ENCODE assay signal across 9 mouse cellular contexts in the genomic region with DNA sequence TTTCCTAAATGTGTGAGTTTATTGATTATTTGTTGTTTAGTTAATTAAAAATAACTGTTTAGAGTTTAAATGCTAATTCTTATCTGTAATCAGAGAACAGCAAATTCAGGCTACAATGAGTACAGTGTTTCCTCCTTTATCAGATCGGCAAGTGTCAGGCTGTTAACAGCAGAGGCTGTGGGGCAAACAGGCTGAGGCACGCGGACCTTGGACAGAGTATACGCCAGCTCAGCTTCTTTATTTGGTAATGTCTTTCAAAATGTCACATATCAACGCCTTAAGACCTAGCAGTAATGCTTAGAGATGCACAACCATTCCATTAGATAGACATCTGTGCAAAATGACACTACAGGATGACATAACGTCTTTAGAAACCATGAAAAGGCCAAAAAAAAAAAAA. TPM values are rescaled to one million over a fixed set of nuclear protein-coding genes. Genes with fewer than 3 reads are reported as not detected.
DNase-seq lines count a peak whose midpoint lies in the region; ATAC-seq and TF ChIP-seq lines count a peak whose summit lies in the region.
"Had no signal": no experiment of that assay in that cellular context is flagged by ENCODE, and none has a peak within 500 bp of the region (broad histone marks: within the 10 kb centered on the region; RNA-seq: fewer than 3 reads in every experiment).

No protein-coding gene starts in this region.

- H3K4me3 ChIP-seq in midbrain, embryonic 11.5 days (ENCODE audit: low read depth, low read length), result no peak overlapping the region
- H3K4me3 ChIP-seq in midbrain, embryonic 13.5 days (replicated peaks), result no peak overlapping the region
- H3K4me3 ChIP-seq in intestine, embryonic 16.5 days (ENCODE audit: low read length), result no peak overlapping the region; the same call in 1 of the 2 replicates
- H3K4me3 ChIP-seq in small intestine, adult 2 months (ENCODE audit: low read depth, low read length), result no peak overlapping the region

- no peak for TF ChIP-seq POLR2A in small intestine, adult 2 months (IDR thresholded peaks at IDR 0.05; ENCODE audit: low read depth, low read length)

- no peak overlapping the region for H3K9ac ChIP-seq in midbrain, embryonic 11.5 days (ENCODE audit: low read length)
- no peak overlapping the region for H3K9ac ChIP-seq in midbrain, embryonic 13.5 days (replicated peaks)
- H3K9ac ChIP-seq in intestine, embryonic 16.5 days (ENCODE audit: low read depth, low read length), result no peak overlapping the region

- WGBS in midbrain, embryonic 11.5 days, result 74% methylated on average over 6 of the region's 6 CpGs
- 76% methylated on average over 6 of the region's 6 CpGs for whole genome bisulfite sequencing in midbrain, embryonic 13.5 days
- 60% methylated on average over 6 of the region's 6 CpGs for whole genome bisulfite sequencing in intestine, embryonic 16.5 days
- 27% methylated on average over 6 of the region's 6 CpGs for WGBS in small intestine, adult 2 months

- peak; percentile 92 for DNase-seq in heart, adult 11 months
- DNase-seq in heart, postnatal 4 days, result no peak
- DNase-seq in midbrain, embryonic 11.5 days (ENCODE audit: low spot score, missing footprints), result peak; percentile 78
- DNase-seq in frontal cortex, adult 2 months (ENCODE audit: extremely low spot score in 1 of 2, low spot score in 1 of 2), result no peak
- DNase-seq in adrenal gland, postnatal 36 days, result no peak

- TF ChIP-seq CTCF in small intestine, adult 2 months (IDR thresholded peaks at IDR 0.05; ENCODE audit: extremely low read depth, insufficient read length, insufficient replicate concordance, low read depth, low read length), result no peak

- ATAC-seq in midbrain, embryonic 11.5 days (ENCODE audit: low FRiP score), result no peak
- no peak for ATAC-seq in midbrain, embryonic 13.5 days
- ATAC-seq in intestine, embryonic 16.5 days, result peak; percentile 41; the same call in 1 of the 2 replicates

- no peaks in the 10 kb centered on the region for H3K36me3 ChIP-seq in midbrain, embryonic 11.5 days (ENCODE audit: control insufficient read depth, insufficient read depth, low read length)
- no peaks in the 10 kb centered on the region for H3K36me3 ChIP-seq in midbrain, embryonic 13.5 days
- H3K36me3 ChIP-seq in intestine, embryonic 16.5 days (ENCODE audit: control insufficient read depth, insufficient read depth, low read length), result 0 out of 2 replicates have a peak, but pooled peaks cover 3% of the 10 kb centered on the region
- H3K36me3 ChIP-seq in small intestine, adult 2 months (ENCODE audit: control insufficient read depth, insufficient read depth, low read length), result no peaks in the 10 kb centered on the region

- H3K4me1 ChIP-seq in midbrain, embryonic 11.5 days (ENCODE audit: control insufficient read depth, insufficient read depth, low read length), result peaks cover 13% of the 10 kb centered on the region
- peaks cover 25% of the 10 kb centered on the region for H3K4me1 ChIP-seq in midbrain, embryonic 13.5 days (replicated peaks)
- peaks cover 14% of the 10 kb centered on the region; the same call in 1 of the 2 replicates for H3K4me1 ChIP-seq in intestine, embryonic 16.5 days (ENCODE audit: control insufficient read depth, insufficient read depth, low read length)
- H3K4me1 ChIP-seq in small intestine, adult 2 months (ENCODE audit: control insufficient read depth, insufficient read depth, insufficient read length, low read length), result peaks cover 13% of the 10 kb centered on the region

- H3K4me2 ChIP-seq in midbrain, embryonic 11.5 days, result no peak overlapping the region; the same call in 1 of the 2 replicates
- H3K4me2 ChIP-seq in midbrain, embryonic 13.5 days (replicated peaks), result no peak overlapping the region; the same call in 1 of the 2 replicates
- peak overlapping the region; percentile 85; the same call in 1 of the 2 replicates for H3K4me2 ChIP-seq in intestine, embryonic 16.5 days (ENCODE audit: low read depth, low read length)

- H3K27me3 ChIP-seq in midbrain, embryonic 11.5 days (ENCODE audit: control insufficient read depth, insufficient read depth, low read length), result no peaks in the 10 kb centered on the region
- 0 out of 2 replicates have a peak, but pooled peaks cover 3% of the 10 kb centered on the region for H3K27me3 ChIP-seq in midbrain, embryonic 13.5 days
- no peaks in the 10 kb centered on the region; the same call in 1 of the 2 replicates for H3K27me3 ChIP-seq in intestine, embryonic 16.5 days (replicated peaks; ENCODE audit: control insufficient read depth, insufficient read depth, low read length)
- H3K27me3 ChIP-seq in small intestine, adult 2 months (ENCODE audit: control insufficient read depth, insufficient read depth, low read length), result no peaks in the 10 kb centered on the region

- H3K9me3 ChIP-seq in midbrain, embryonic 11.5 days (ENCODE audit: control insufficient read depth, low read length), result no peaks in the 10 kb centered on the region
- H3K9me3 ChIP-seq in midbrain, embryonic 13.5 days, result no peaks in the 10 kb centered on the region
- no peaks in the 10 kb centered on the region for H3K9me3 ChIP-seq in intestine, embryonic 16.5 days (ENCODE audit: control insufficient read depth, low read length)

- H3K27ac ChIP-seq in midbrain, embryonic 11.5 days (ENCODE audit: low read depth, low read length), result no peak overlapping the region
- H3K27ac ChIP-seq in midbrain, embryonic 13.5 days, result no peak overlapping the region
- H3K27ac ChIP-seq in intestine, embryonic 16.5 days (ENCODE audit: low read length), result no peak overlapping the region
- peak overlapping the region; percentile 10; the same call in 1 of the 2 replicates for H3K27ac ChIP-seq in small intestine, adult 2 months (ENCODE audit: insufficient read depth, low read depth, low read length)
- H3K27ac ChIP-seq: macrophage had no signal

RNA-seq across cellular contexts. Expression of a gene that starts 0.7 kb away (rescaled TPM):
- 100 to 1,000 TPM; 177 to 178 TPM for total RNA-seq in heart, postnatal 4 days (2021)
- 70.6 and 76.9 TPM in 2 replicates for polyA plus RNA-seq in midbrain, embryonic 11.5 days (2014; fragmentation: Nextera tagmentation; extraction: Ambion mirVana)
- 46.4 and 50.7 TPM in 2 replicates for polyA plus RNA-seq in midbrain, embryonic 13.5 days (2015; fragmentation: Nextera tagmentation; extraction: Ambion mirVana)
- polyA plus RNA-seq in intestine, embryonic 16.5 days (2015; fragmentation: Nextera tagmentation; extraction: Ambion mirVana), result 184 and 188 TPM in 2 replicates
- polyA plus RNA-seq in small intestine, adult 2 months (2012; rRNA removed), result 115 and 166 TPM in 2 replicates
- 273 and 340 TPM in 2 replicates for polyA plus RNA-seq in frontal cortex, adult 2 months (2012; rRNA removed)
- 100 to 1,000 TPM; 283 to 302 TPM for total RNA-seq in adrenal gland, postnatal 36 days (2021)

RNA-seq across cellular contexts. Expression of a gene that starts 18.7 kb away (rescaled TPM):
- 1 to 10 TPM in 1 of 2 experiments, under 1 TPM in 1; 0.92 to 1.3 TPM for total RNA-seq in heart, postnatal 4 days (2021)
- polyA plus RNA-seq in midbrain, embryonic 11.5 days (2014; fragmentation: Nextera tagmentation; extraction: Ambion mirVana), result 2.1 and 2.7 TPM in 2 replicates
- 0.84 and 1.7 TPM in 2 replicates for polyA plus RNA-seq in midbrain, embryonic 13.5 days (2015; fragmentation: Nextera tagmentation; extraction: Ambion mirVana)
- polyA plus RNA-seq in intestine, embryonic 16.5 days (2015; fragmentation: Nextera tagmentation; extraction: Ambion mirVana), result 1.7 and 1.9 TPM in 2 replicates
- polyA plus RNA-seq in small intestine, adult 2 months (2012; rRNA removed), result 0.10 and 0.33 TPM in 2 replicates
- polyA plus RNA-seq in frontal cortex, adult 2 months (2012; rRNA removed), result 4.2 and 4.5 TPM in 2 replicates
- total RNA-seq in adrenal gland, postnatal 36 days (2021), result 1 to 10 TPM; 1.0 to 2.0 TPM
- polyA plus RNA-seq: macrophage had no signal

Comparison
In these comparisons a context has a peak if more than half of its experiments do, and no peak if none do; other contexts are left out.
1. DNase-seq: peak in heart, adult 11 months (single experiment) and midbrain, embryonic 11.5 days (single experiment); none in heart, postnatal 4 days (single experiment), frontal cortex, adult 2 months (0 of 2) and adrenal gland, postnatal 36 days (0 of 2).